Mouse (Mus musculus): ENCODE results near the gene Fam129b. TPM values are rescaled to one million over a fixed set of nuclear protein-coding genes. Genes with fewer than 3 reads are reported as not detected.
A peak's percentile ranks its signal among the peaks of the same experiment; 100 is the strongest.

Gene Fam129b
- polyA plus RNA-seq, 1 experiment from 2014 or later: 33.9 TPM

GRCm38 (mm10) chr2:32962875-32963220 is 86.9 kb downstream of the Fam129b start:
- WGBS: 10% methylated on average over 9 of the region's 9 CpGs
- Histone ChIP-seq H3K36me3 (peaks cover 20% of the 10 kb centered on the region), H3K4me3 (peak overlapping the region; percentile 67), H3K4me1 (replicated peaks) (peaks cover 45% of the 10 kb centered on the region), H3K9ac (peak overlapping the region; percentile 80), H3K9me3 (no peaks in the 10 kb centered on the region), H3K27ac (replicated peaks) (no peak overlapping the region), H3K4me2 (peak overlapping the region; percentile 88), H3K27me3 (no peaks in the 10 kb centered on the region)
- no peak for ATAC-seq (ENCODE audit: low FRiP score, low read depth)

- H3K27ac ChIP-seq (replicated peaks): no peak overlapping the region
- WGBS: 71% methylated on average over 4 of the region's 4 CpGs
- peaks cover 51% of the 10 kb centered on the region for H3K4me1 ChIP-seq (replicated peaks)
- no peaks in the 10 kb centered on the region for H3K9me3 ChIP-seq
- H3K4me3 ChIP-seq: no peak overlapping the region
- no peak overlapping the region; the same call in 1 of the 2 replicates for H3K9ac ChIP-seq
- no peaks in the 10 kb centered on the region for H3K27me3 ChIP-seq
- peaks cover 16% of the 10 kb centered on the region for H3K36me3 ChIP-seq
- no peak for ATAC-seq (ENCODE audit: low FRiP score, low read depth)
- H3K4me2 ChIP-seq: peak overlapping the region; percentile 88
These were observed 87.6 kb downstream of the Fam129b start for GRCm38 (mm10) chr2:32963544-32963943.

DNA sequence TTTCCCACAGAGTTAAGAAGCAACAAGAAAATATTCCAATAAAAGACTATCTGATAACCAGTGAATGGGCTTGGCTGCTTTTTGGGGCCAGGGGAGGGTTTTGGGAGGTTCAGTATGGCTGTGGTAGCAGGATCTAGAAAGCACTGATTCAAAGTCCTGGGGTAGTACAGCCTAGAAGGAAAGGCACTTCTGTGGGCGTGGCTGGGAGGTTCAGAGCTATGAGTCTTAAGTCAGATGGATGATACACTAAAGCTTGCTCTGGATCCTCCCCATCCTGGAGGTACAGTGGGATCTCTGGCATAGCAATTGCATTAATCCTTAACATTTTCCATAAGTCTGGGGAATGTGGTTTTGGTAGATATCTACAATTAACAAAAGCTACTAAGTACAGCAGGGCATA is 88.1 kb downstream of the Fam129b start:
- 70% methylated on average over 1 of the region's 1 CpGs for WGBS
- Histone ChIP-seq H3K36me3 (peaks cover 16% of the 10 kb centered on the region), H3K27ac (replicated peaks) (no peak overlapping the region), H3K9me3 (no peaks in the 10 kb centered on the region), H3K4me1 (replicated peaks) (peaks cover 51% of the 10 kb centered on the region), H3K4me3 (no peak overlapping the region), H3K27me3 (no peaks in the 10 kb centered on the region), H3K4me2 (no peak overlapping the region), H3K9ac (no peak overlapping the region)
- no peak for ATAC-seq (ENCODE audit: low FRiP score, low read depth)

GRCm38 (mm10) chr2:32964659-32965457 is 88.9 kb downstream of the Fam129b start:
- Histone ChIP-seq H3K4me1 (replicated peaks) (peaks cover 51% of the 10 kb centered on the region), H3K4me3 (no peak overlapping the region), H3K9ac (no peak overlapping the region), H3K27ac (replicated peaks) (no peak overlapping the region), H3K27me3 (no peaks in the 10 kb centered on the region), H3K4me2 (no peak overlapping the region), H3K36me3 (peaks cover 16% of the 10 kb centered on the region), H3K9me3 (no peaks in the 10 kb centered on the region)
- no peak for ATAC-seq (ENCODE audit: low FRiP score, low read depth)
- 33% methylated on average over 10 of the region's 10 CpGs for WGBS

DNA sequence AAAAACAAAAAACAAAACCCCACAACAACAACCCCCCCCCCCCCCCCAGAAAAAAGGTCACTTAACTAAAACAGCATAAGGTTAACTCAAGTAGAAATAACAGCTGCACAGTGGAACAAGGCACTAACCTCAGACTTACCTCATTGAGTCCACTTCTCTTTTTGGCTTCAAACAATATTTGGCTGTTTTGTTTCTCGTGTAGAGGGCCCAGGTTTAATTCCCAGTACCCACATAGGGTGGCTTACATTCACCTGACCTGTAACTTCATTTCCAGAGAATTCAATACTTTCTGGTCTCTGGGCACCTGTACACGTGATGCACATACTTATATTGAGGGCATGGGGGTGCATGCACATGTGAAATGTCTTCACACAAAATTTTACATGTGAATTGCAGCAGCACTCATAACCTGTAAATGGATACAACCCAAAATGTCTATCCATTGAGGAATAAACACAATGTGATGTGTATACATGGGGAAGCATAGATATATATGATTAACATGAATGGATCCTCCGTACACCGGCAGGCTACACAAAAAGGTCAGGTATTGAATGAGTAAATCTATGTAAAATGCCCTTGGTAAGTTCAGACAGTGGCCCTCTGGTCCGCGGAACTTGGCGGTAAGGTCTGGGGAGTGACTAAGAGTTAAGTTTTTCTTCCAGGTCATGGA is 89.7 kb downstream of the Fam129b start:
- Histone ChIP-seq H3K27me3 (no peaks in the 10 kb centered on the region), H3K4me1 (replicated peaks) (peaks cover 46% of the 10 kb centered on the region), H3K4me2 (no peak overlapping the region), H3K27ac (replicated peaks) (no peak overlapping the region; the same call in 1 of the 2 replicates), H3K4me3 (peak overlapping the region; percentile 56; the same call in 1 of the 2 replicates), H3K9me3 (no peaks in the 10 kb centered on the region), H3K36me3 (peaks cover 16% of the 10 kb centered on the region), H3K9ac (no peak overlapping the region)
- ATAC-seq (ENCODE audit: low FRiP score, low read depth): no peak
- 20% methylated on average over 7 of the region's 7 CpGs for WGBS

DNA sequence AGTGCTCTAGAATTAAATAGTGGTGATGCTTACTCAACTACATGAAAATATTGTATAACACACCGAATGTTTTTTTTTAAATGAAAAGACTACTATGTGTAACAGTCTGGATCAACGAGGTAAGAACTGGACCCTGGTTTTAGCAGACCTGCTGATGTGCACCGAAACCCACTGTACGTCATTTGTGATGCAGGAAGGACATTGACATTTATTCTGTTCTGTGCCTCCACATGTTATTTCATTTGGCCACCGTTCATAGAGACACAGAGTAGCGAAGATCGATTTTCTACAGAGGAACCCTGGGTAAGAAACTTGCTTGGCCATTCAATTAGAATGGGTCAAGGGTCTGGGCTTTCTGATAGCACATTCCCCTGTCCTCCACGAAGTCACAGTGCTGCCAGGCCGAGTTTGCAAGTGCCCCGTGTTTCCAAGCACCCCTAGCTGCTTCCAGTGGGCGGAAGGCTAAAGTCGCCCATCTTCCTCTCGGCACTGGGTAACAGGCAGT is 90.3 kb downstream of the Fam129b start:
- H3K36me3 ChIP-seq: peaks cover 16% of the 10 kb centered on the region
- ATAC-seq (ENCODE audit: low FRiP score, low read depth): no peak
- peak overlapping the region; percentile 95 for H3K27ac ChIP-seq (replicated peaks)
- no peaks in the 10 kb centered on the region for H3K27me3 ChIP-seq
- WGBS: 10% methylated on average over 13 of the region's 13 CpGs
- peak overlapping the region; percentile 77 for H3K9ac ChIP-seq
- H3K4me1 ChIP-seq (replicated peaks): peaks cover 42% of the 10 kb centered on the region
- no peaks in the 10 kb centered on the region for H3K9me3 ChIP-seq
- peak overlapping the region; percentile 56 for H3K4me3 ChIP-seq
- H3K4me2 ChIP-seq: peak overlapping the region; percentile 74

- under 1% methylated on average over 55 of the region's 55 CpGs for WGBS
- H3K36me3 ChIP-seq: peaks cover 16% of the 10 kb centered on the region
- H3K9me3 ChIP-seq: no peaks in the 10 kb centered on the region
- H3K4me3 ChIP-seq: peak overlapping the region; percentile 56
- ATAC-seq (ENCODE audit: low FRiP score, low read depth): peak; percentile 88
- H3K4me1 ChIP-seq (replicated peaks): peaks cover 44% of the 10 kb centered on the region
- H3K4me2 ChIP-seq: peak overlapping the region; percentile 74
- H3K27ac ChIP-seq (replicated peaks): peak overlapping the region; percentile 95
- H3K27me3 ChIP-seq: no peaks in the 10 kb centered on the region
- H3K9ac ChIP-seq: peak overlapping the region; percentile 77
These were observed 91.0 kb downstream of the Fam129b start for GRCm38 (mm10) chr2:32966689-32967631.

DNA sequence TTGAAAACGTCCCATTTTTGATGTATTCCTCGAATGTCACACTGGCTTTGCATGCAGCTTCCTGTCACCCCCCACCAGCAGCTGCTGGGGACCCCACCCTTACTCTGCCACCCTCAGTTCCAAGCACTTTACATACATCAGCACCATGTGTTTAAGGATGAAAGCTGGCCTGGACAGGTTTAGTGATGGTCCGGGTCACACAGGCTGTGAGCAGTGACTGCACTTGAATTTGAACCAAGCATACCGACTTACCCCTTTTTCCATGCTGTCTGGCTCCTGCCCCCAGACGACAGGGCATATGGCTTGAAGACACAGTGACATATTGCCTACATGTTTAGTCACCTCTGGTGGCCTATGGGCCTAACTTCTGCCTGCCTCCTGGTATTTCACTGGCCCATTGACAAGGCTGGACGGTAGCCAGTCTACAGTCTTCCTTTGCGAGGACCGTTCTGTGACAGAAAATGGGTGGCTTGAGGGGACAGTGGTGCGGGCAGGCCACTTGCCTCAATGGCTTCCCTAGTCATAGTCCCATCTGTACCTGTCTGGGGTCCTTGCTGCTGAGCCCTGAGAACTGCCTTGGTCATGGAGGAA is 92.2 kb downstream of the Fam129b start:
- Histone ChIP-seq H3K4me2 (peak overlapping the region; percentile 74), H3K4me1 (replicated peaks) (peaks cover 32% of the 10 kb centered on the region), H3K4me3 (peak overlapping the region; percentile 56), H3K36me3 (peaks cover 17% of the 10 kb centered on the region), H3K27ac (replicated peaks) (0 out of 2 replicates have a peak overlapping the region, but pooled peaks have one; percentile 95), H3K9ac (peak overlapping the region; percentile 77), H3K27me3 (no peaks in the 10 kb centered on the region), H3K9me3 (no peaks in the 10 kb centered on the region)
- ATAC-seq (ENCODE audit: low FRiP score, low read depth): no peak
- 77% methylated on average over 9 of the region's 9 CpGs for WGBS

DNA sequence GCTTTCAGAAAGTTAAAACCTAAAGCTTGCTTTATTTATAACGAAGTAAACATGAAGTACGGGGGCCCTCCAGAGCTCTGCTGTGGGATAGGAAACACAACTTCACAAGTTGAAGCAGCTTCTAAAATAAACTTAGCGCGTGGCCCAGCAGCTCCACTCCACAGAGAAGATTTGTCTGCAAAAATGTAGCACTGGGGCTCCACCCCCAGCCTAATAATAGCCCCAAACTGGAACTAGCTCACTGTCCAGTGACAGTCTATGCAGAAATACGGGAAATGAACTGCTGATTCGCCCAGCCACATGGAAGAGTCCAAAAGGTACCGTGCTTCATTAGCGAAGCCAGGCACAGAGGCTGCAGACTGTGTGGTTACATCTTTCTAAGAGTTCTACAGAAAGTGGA is 93.4 kb downstream of the Fam129b start:
- peaks cover 15% of the 10 kb centered on the region for H3K36me3 ChIP-seq
- no peaks in the 10 kb centered on the region for H3K27me3 ChIP-seq
- H3K9me3 ChIP-seq: no peaks in the 10 kb centered on the region
- no peak overlapping the region for H3K27ac ChIP-seq (replicated peaks)
- no peak overlapping the region for H3K4me2 ChIP-seq
- H3K4me1 ChIP-seq (replicated peaks): peaks cover 24% of the 10 kb centered on the region
- no peak for ATAC-seq (ENCODE audit: low FRiP score, low read depth)
- H3K9ac ChIP-seq: no peak overlapping the region
- H3K4me3 ChIP-seq: no peak overlapping the region
- WGBS: 85% methylated on average over 8 of the region's 8 CpGs

DNA sequence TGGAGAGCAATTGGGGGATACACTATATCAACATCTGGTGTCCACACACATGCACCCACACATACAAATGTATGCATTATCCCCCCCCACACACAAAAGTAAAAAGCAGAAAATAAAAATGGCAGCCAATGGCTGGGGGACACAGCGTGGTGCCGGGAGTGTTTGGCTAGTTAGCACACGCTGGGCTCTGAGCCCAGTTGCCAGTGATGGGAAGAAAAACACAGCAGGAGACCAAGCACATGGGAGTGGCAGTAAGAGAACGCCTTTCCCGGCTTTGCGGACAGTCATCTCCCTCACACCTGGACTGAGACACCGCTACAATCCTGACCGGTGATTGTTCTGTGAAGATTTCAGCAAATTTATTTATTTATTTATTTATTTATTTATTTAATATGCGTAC is 95.3 kb downstream of the Fam129b start:
- H3K4me1 ChIP-seq (replicated peaks): peaks cover 23% of the 10 kb centered on the region
- no peak for ATAC-seq (ENCODE audit: low FRiP score, low read depth)
- WGBS: 32% methylated on average over 9 of the region's 9 CpGs
- H3K4me3 ChIP-seq: no peak overlapping the region
- H3K4me2 ChIP-seq: no peak overlapping the region
- H3K9me3 ChIP-seq: no peaks in the 10 kb centered on the region
- H3K9ac ChIP-seq: no peak overlapping the region
- no peak overlapping the region for H3K27ac ChIP-seq (replicated peaks)
- peaks cover 12% of the 10 kb centered on the region for H3K36me3 ChIP-seq
- H3K27me3 ChIP-seq: no peaks in the 10 kb centered on the region

DNA sequence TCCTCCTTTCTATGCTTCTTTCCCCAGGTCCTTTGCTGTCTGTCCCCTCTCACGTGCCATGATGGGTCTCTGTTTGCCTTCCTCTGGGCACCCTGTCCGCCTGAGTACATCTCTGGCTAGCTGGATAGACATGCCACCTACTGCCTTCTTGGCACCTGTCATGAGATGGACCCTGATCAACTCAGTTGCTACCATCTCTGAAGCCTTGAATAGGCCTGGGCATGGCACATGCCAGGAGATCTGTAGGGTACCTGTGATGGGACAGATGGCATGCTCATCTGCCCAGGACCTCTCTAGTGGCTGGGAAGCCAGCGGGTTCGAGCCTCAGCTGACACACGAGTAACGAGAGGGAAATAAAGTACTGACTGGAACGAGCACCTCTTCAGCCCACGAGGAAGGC is 98.3 kb downstream of the Fam129b start:
- Histone ChIP-seq H3K4me2 (no peak overlapping the region), H3K4me3 (no peak overlapping the region), H3K27me3 (no peaks in the 10 kb centered on the region), H3K4me1 (replicated peaks) (peaks cover 17% of the 10 kb centered on the region), H3K27ac (replicated peaks) (no peak overlapping the region), H3K9me3 (no peaks in the 10 kb centered on the region), H3K9ac (no peak overlapping the region), H3K36me3 (peaks cover 12% of the 10 kb centered on the region)
- 91% methylated on average over 8 of the region's 8 CpGs for WGBS
- ATAC-seq (ENCODE audit: low FRiP score, low read depth): no peak
